Mouse (Mus musculus): ENCODE data around the gene Tbl3. TPM values are rescaled to one million over a fixed set of nuclear protein-coding genes. Genes with fewer than 3 reads are reported as not detected.

Tbl3 gene
- 57.3 and 59.0 TPM in 2 replicates for polyA plus RNA-seq (2015; fragmentation: Nextera tagmentation; extraction: Ambion mirVana)

DNA sequence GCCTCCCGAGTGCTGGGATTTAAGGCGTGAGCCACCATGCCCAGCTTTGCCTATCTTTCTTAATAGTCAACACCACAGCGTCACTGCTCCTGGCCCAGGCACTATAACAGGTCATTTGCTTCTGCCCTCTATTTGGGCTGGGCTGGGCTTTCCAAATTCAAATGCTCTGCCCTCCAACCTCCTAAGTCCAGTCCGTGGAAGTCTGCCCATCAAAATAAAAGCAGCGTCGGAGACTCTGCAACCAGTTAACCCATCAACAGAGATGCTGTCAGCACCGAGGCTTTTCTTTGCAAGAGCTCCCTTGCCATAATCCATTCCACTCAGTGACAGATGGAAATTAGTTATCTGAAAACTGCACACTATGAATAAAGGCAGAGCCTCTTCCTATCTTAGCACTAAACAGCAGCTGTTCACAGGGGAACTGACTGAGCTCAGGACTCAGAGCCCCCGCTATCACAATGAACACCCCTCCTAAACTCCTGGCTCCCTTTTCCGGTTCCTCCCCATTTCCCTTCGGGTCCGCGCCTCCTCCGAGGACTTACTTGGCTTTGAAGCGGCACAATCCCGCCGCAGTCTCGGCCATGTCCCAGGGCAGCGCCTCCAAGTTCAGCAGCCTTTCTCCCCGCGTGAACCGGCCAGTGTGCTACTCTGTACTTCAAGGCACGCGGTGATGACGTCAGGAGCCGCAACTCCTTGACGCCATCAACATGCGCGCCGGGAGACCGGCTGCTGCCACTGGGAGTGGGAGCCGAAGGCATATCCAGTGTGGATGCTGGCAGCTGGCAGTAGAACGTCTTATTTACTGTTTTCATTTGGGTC lies at the start of gene Tbl3:
Gene Tbl3, minus strand, starts transcription at position 679 of the 819 bp plus-strand sequence.
- Histone ChIP-seq H3K9ac (peak within 1 kb of the TSS; percentile 82), H3K4me1 (peaks cover 18% of the 10 kb centered on the region), H3K9me3 (no peaks in the 10 kb centered on the region), H3K27me3 (no peaks in the 10 kb centered on the region), H3K36me3 (peaks cover 31% of the 10 kb centered on the region), H3K27ac (peak within 1 kb of the TSS; percentile 90), H3K4me3 (peak within 1 kb of the TSS; percentile 82), H3K4me2 (peak within 1 kb of the TSS; percentile 65)
- peak; percentile 78; the same call in 1 of the 2 replicates for ATAC-seq (ENCODE audit: insufficient number of reproducible peaks, low FRiP score, low TSS enrichment, low read depth)
- WGBS = 4% methylated on average over 32 of the region's 32 CpGs

- H3K9me3 ChIP-seq = no peaks in the 10 kb centered on the region
- H3K27ac ChIP-seq = no peak within 1 kb of the TSS
- ATAC-seq (ENCODE audit: insufficient number of reproducible peaks, low FRiP score, low TSS enrichment, low read depth) = peak; percentile 57
- H3K4me1 ChIP-seq = peaks cover 27% of the 10 kb centered on the region
- peak within 1 kb of the TSS; percentile 97 for H3K4me2 ChIP-seq
- H3K9ac ChIP-seq = peak within 1 kb of the TSS; percentile 14; the same call in 1 of the 2 replicates
- H3K4me3 ChIP-seq = peak within 1 kb of the TSS; percentile 50
- 1% methylated on average over 80 of the region's 82 CpGs for WGBS
- peaks cover 60% of the 10 kb centered on the region for H3K27me3 ChIP-seq
- H3K36me3 ChIP-seq = no peaks in the 10 kb centered on the region
Observed at GRCm38 (mm10) chr17:24752415-24753394, 45.2 kb upstream of the Tbl3 start, which contains the start of gene Hs3st6. Gene Hs3st6, plus strand, starts transcription at chr17:24752988.

DNA sequence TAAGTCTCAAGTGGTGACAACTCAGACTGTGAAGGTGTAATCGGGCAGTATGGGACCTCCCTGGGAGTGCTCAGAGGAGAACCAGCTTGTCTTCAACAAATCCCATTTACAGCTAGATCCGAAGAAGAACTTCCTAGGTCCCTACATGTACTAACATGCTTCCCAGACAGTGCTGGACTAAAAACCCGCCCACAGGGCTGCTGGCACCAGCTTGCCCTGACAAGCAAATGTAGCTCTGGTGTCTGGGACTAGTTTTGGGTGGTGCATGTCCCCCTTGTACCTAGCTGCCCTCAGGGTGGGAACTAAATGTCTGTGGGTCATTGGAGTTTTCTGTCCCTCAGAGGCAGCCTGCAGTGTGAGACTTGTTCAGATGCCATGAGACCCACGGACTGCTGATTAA lies 44.1 kb upstream of the Tbl3 start:
- no peak overlapping the region for H3K27ac ChIP-seq
- H3K9ac ChIP-seq = no peak overlapping the region
- 18% methylated on average over 4 of the region's 4 CpGs for WGBS
- H3K36me3 ChIP-seq = no peaks in the 10 kb centered on the region
- no peak overlapping the region for H3K4me3 ChIP-seq
- H3K27me3 ChIP-seq = peaks cover 60% of the 10 kb centered on the region
- no peak for ATAC-seq (ENCODE audit: insufficient number of reproducible peaks, low FRiP score, low TSS enrichment, low read depth)
- peaks cover 37% of the 10 kb centered on the region for H3K4me1 ChIP-seq
- H3K9me3 ChIP-seq = no peaks in the 10 kb centered on the region
- H3K4me2 ChIP-seq = no peak overlapping the region

GRCm38 (mm10) chr17:24746986-24747385 lies 39.5 kb upstream of the Tbl3 start:
- no peak overlapping the region for H3K9ac ChIP-seq
- ATAC-seq (ENCODE audit: insufficient number of reproducible peaks, low FRiP score, low TSS enrichment, low read depth) = no peak

GRCm38 (mm10) chr17:24745526-24746497 lies 38.4 kb upstream of the Tbl3 start:
- Histone ChIP-seq H3K27me3 (peaks cover 11% of the 10 kb centered on the region), H3K4me1 (peaks cover 10% of the 10 kb centered on the region), H3K9ac (no peak overlapping the region), H3K36me3 (peaks cover 18% of the 10 kb centered on the region; the same call in 1 of the 2 replicates), H3K4me2 (no peak overlapping the region), H3K4me3 (no peak overlapping the region), H3K27ac (no peak overlapping the region), H3K9me3 (no peaks in the 10 kb centered on the region)
- 19% methylated on average over 7 of the region's 7 CpGs for WGBS
- peak; percentile 31 for ATAC-seq (ENCODE audit: insufficient number of reproducible peaks, low FRiP score, low TSS enrichment, low read depth)

More at GRCm38 (mm10) chr17:24746986-24747385, 39.5 kb upstream of the Tbl3 start:
- H3K27ac ChIP-seq = no peak overlapping the region
- peaks cover 22% of the 10 kb centered on the region for H3K27me3 ChIP-seq
- no peak overlapping the region for H3K4me3 ChIP-seq
- no peak overlapping the region for H3K4me2 ChIP-seq
- no peaks in the 10 kb centered on the region for H3K9me3 ChIP-seq
- 43% methylated on average over 4 of the region's 4 CpGs for WGBS
- peaks cover 10% of the 10 kb centered on the region for H3K4me1 ChIP-seq
- H3K36me3 ChIP-seq = peaks cover 10% of the 10 kb centered on the region; the same call in 1 of the 2 replicates

DNA sequence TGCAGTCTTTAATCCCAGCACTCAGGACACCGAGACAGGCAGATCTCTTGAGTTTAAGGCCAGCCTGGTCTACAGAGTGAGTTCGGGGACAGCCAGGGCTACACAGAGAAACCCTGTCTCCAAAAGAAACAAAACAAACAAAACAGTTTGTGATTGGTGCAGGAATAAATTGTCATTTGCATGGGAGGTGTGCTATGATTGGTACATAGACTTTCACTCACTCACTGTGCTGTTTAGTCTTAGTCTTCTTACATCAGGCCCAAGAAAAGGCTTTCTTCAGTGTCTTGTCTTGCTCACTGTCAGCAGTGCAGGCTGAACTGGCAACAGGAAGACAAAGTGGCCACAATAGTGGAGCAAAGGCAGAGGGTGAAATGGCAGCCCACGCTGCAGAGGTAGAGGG lies 36.9 kb upstream of the Tbl3 start:
- Histone ChIP-seq H3K9ac (no peak overlapping the region), H3K36me3 (peaks cover 29% of the 10 kb centered on the region), H3K27me3 (no peaks in the 10 kb centered on the region), H3K4me1 (peaks cover 10% of the 10 kb centered on the region), H3K9me3 (no peaks in the 10 kb centered on the region), H3K27ac (no peak overlapping the region), H3K4me3 (no peak overlapping the region), H3K4me2 (no peak overlapping the region)
- 72% methylated on average over 3 of the region's 3 CpGs for WGBS
- no peak for ATAC-seq (ENCODE audit: insufficient number of reproducible peaks, low FRiP score, low TSS enrichment, low read depth)

DNA sequence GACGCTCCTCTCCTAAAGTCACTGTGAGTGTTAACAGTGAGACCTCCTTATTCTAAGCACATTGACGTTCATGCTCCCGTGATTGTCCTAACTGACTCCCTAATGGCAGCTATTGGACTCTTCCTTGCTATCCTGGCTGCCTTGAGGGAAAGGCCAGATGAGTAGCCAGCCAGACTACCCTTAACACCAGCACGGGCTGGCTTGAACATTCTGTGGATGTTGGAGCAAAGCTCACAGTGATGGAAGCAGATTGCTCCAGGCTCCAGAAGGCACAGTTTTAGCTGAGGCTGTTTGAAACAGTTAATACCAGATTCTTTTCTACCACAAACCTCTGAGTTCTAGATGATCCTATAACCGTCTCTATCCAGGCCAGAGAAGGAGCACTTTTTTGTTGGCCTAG lies 36.4 kb upstream of the Tbl3 start:
- peaks cover 10% of the 10 kb centered on the region for H3K4me1 ChIP-seq
- WGBS = 72% methylated on average over 5 of the region's 5 CpGs
- no peak overlapping the region for H3K4me2 ChIP-seq
- H3K9me3 ChIP-seq = no peaks in the 10 kb centered on the region
- H3K27ac ChIP-seq = no peak overlapping the region
- H3K9ac ChIP-seq = no peak overlapping the region
- H3K4me3 ChIP-seq = no peak overlapping the region
- no peaks in the 10 kb centered on the region for H3K27me3 ChIP-seq
- ATAC-seq (ENCODE audit: insufficient number of reproducible peaks, low FRiP score, low TSS enrichment, low read depth) = no peak
- H3K36me3 ChIP-seq = peaks cover 29% of the 10 kb centered on the region

DNA sequence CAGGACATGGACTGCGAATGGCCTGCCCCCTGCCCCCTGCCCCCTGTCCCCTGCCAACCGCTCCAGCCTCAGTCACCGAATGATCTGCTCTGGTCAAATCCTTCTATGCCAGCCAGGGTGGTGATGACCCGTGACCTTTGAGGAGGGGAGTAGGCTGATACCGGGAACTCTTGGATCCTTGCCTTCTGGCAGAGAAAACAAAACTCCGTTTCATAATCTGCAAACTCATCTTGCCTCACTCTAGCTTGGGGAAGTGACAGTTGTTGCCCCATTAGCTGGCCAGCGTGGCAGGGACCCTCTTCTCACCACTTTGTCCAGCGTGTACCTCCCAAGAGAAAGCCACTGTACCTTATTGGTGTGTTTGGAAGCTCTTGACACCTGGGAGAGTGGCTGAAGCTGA lies 34.8 kb upstream of the Tbl3 start:
- Histone ChIP-seq H3K4me1 (peaks cover 12% of the 10 kb centered on the region), H3K4me3 (no peak overlapping the region), H3K27ac (no peak overlapping the region), H3K4me2 (no peak overlapping the region), H3K9ac (no peak overlapping the region), H3K36me3 (peaks cover 29% of the 10 kb centered on the region), H3K9me3 (no peaks in the 10 kb centered on the region), H3K27me3 (no peaks in the 10 kb centered on the region)
- ATAC-seq (ENCODE audit: insufficient number of reproducible peaks, low FRiP score, low TSS enrichment, low read depth) = no peak
- WGBS = 86% methylated on average over 8 of the region's 8 CpGs

DNA sequence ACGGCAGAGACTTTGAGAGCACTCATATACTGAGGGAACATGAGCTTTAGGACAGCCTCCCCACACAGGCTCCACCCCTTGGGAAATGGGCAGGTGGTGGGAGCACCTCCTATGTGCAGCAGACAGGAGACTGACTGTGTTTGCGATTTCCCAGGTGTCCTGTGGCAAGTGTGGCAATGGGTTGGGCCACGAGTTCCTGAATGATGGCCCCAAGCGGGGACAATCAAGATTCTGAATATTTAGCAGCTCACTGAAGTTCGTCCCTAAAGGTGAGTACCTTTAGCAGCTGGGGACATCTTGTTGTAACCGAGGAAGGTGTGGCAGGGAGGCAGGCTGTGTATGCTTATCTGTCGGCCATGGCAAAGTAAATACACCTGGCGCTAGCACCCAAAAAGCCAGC lies 32.5 kb upstream of the Tbl3 start:
- Histone ChIP-seq H3K4me1 (peaks cover 15% of the 10 kb centered on the region), H3K4me3 (no peak overlapping the region), H3K9me3 (no peaks in the 10 kb centered on the region), H3K9ac (no peak overlapping the region), H3K27me3 (no peaks in the 10 kb centered on the region), H3K36me3 (peaks cover 29% of the 10 kb centered on the region), H3K4me2 (no peak overlapping the region), H3K27ac (no peak overlapping the region)
- 84% methylated on average over 8 of the region's 8 CpGs for WGBS
- no peak for ATAC-seq (ENCODE audit: insufficient number of reproducible peaks, low FRiP score, low TSS enrichment, low read depth)

DNA sequence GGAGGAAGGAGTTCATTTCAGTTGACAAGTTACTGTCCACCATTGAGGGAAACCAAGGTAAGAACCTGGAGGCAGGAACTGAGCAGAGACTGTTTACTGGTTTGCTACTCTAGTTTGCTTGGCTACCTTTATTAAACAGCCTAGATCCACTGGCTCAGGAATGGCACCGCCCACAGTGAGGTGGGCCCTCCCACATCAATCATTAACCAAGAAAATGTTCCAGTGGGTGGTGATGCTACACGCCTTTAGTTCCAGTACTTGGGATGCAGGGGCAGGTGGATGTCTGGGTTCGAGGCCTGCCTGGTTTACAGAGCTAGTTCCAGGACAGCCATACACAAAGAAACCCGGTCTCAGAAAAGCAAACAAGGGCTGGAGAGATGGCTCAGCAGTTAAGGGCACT lies 30.8 kb upstream of the Tbl3 start:
- Histone ChIP-seq H3K27ac (no peak overlapping the region), H3K4me2 (no peak overlapping the region), H3K4me3 (no peak overlapping the region), H3K4me1 (peaks cover 15% of the 10 kb centered on the region), H3K36me3 (peaks cover 29% of the 10 kb centered on the region), H3K27me3 (no peaks in the 10 kb centered on the region), H3K9me3 (no peaks in the 10 kb centered on the region), H3K9ac (no peak overlapping the region)
- 83% methylated on average over 4 of the region's 4 CpGs for WGBS
- no peak for ATAC-seq (ENCODE audit: insufficient number of reproducible peaks, low FRiP score, low TSS enrichment, low read depth)
